Mouse (Mus musculus) cerebellum, postnatal 25 days (tissue): ENCODE results near the gene Dnajb2.
"Not testable (repeated sequence)": the region's sequence is repeated elsewhere in the genome, so short reads cannot be mapped to it uniquely, and the experiment has no call there.

Source experiments
- DNase-seq, 2 experiments: peaks; one replicate each; pipeline ENCODE4 v3.0.0; 2021; ENCODE audit warnings: mixed read lengths in 2 of 2

The Dnajb2 gene

GRCm38 (mm10) chr1:75219078-75219477, 17.1 kb upstream of the Dnajb2 start:
- DNase-seq = peak; percentile 98

GRCm38 (mm10) chr1:75219531-75219930, 16.7 kb upstream of the Dnajb2 start, which contains the start of gene Tuba4a:
Gene Tuba4a, minus strand, starts transcription at chr1:75219865.
- peak in 1 of 2 experiments; percentile 79 for DNase-seq

GRCm38 (mm10) chr1:75221538-75221937, 14.7 kb upstream of the Dnajb2 start:
- no peak for DNase-seq

- DNase-seq = no peak
Measured at GRCm38 (mm10) chr1:75222926-75223325, 13.3 kb upstream of the Dnajb2 start.

- DNase-seq = no peak
Measured at GRCm38 (mm10) chr1:75223532-75223931, 12.7 kb upstream of the Dnajb2 start.

GRCm38 (mm10) chr1:75225473-75225872, 10.7 kb upstream of the Dnajb2 start:
- no peak for DNase-seq

- no peak for DNase-seq
Measured at GRCm38 (mm10) chr1:75226138-75226537, 10.1 kb upstream of the Dnajb2 start.

- DNase-seq = no peak
Measured at GRCm38 (mm10) chr1:75227653-75228052, 8.6 kb upstream of the Dnajb2 start.

GRCm38 (mm10) chr1:75229158-75229557, 7.0 kb upstream of the Dnajb2 start:
- no peak for DNase-seq

- no peak for DNase-seq
Measured at GRCm38 (mm10) chr1:75230335-75230994, 5.7 kb upstream of the Dnajb2 start.

GRCm38 (mm10) chr1:75231224-75231623, 5.0 kb upstream of the Dnajb2 start:
- DNase-seq = no peak

- no peak for DNase-seq
Measured at GRCm38 (mm10) chr1:75231664-75232152, 4.5 kb upstream of the Dnajb2 start, which contains the start of gene A630095N17Rik. Gene A630095N17Rik, minus strand, starts transcription at chr1:75232102.

- not testable (repeated sequence) for DNase-seq
Measured at GRCm38 (mm10) chr1:75232489-75232888, 3.7 kb upstream of the Dnajb2 start.

GRCm38 (mm10) chr1:75234606-75235005, 1.6 kb upstream of the Dnajb2 start:
- DNase-seq = peak; percentile 79 to 88

- peak; percentile 62 to 70 for DNase-seq
Measured at GRCm38 (mm10) chr1:75239591-75239990, 3.4 kb downstream of the Dnajb2 start.

- DNase-seq = no peak
Measured at GRCm38 (mm10) chr1:75243411-75243810, 7.2 kb downstream of the Dnajb2 start.

- no peak for DNase-seq
Measured at GRCm38 (mm10) chr1:75244175-75244826, 8.1 kb downstream of the Dnajb2 start.

- DNase-seq = peak; percentile 58 to 67
Measured at GRCm38 (mm10) chr1:75244836-75245235, 8.6 kb downstream of the Dnajb2 start.

GRCm38 (mm10) chr1:75247071-75247930, 11.1 kb downstream of the Dnajb2 start:
- DNase-seq = peak; percentile 39 to 46

- DNase-seq = peak; percentile 65 to 81
Measured at GRCm38 (mm10) chr1:75248041-75248772, 12.0 kb downstream of the Dnajb2 start.

GRCm38 (mm10) chr1:75250498-75250897, 14.3 kb downstream of the Dnajb2 start:
- peak; percentile 80 to 84 for DNase-seq
